Mouse (Mus musculus) natural killer cell, adult 2 months (primary cell): Measurements from ENCODE around the gene Abcd1.
"Not testable (repeated sequence)": the region's sequence is repeated elsewhere in the genome, so short reads cannot be mapped to it uniquely, and the experiment has no call there.

Experiments
- DNase-seq, 2 experiments: peaks; one replicate each; pipeline ENCODE4 v3.0.0; 2022; ENCODE audit warnings: low spot score in 2 of 2

Abcd1 gene

DNA sequence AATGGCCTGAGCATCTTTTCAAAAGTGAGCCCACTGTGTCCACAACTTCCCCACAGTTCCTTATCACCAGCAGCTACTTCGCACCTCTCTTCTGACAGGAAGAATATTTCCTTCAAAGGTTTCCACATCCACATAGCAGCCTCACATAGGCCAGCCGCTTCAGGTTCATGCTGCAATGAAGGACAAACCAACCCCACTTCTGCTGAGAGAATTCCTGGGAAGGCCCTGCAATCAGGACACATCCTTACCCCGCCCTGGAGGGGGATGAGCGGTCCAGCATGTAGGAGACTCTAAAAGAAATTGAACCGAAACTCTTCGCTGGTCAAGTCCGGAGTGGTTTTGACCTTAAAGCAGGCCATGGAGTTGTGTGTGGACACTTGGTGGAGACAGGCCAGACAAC is 23.4 kb downstream of the Abcd1 start:
- not testable (repeated sequence) for DNase-seq

DNA sequence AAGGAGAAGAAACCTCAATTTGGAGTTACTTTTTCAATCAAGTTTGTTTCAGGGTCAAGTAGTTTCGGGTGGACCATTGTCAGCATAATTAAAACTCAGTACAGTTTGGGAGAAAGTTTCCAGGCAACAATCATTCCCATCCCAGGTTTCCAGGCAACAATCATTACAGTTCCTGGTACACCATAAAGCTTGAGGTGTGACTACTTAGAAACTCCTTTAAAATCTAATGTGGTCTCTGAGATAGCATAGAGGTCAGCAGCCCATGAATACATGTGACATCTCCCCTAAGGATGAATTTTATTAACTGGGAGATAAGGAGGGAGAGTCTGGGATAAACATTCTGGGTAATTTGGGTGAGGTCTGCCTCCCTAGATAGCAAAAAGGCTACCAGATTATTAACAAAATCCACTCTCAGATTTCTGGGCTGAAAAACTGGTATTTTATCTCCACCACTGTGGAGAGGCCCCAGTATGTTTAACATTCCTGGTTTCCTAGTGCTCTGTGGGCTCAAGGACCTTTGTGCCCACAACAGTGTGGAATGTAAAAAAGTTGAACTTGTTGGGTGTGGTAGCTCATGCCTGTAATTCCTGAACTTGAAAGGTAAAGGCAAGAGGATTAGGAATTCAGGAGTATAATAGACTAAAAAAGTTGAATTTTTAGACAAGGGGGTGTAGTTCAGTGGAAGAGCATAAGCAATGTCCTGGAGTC is 28.5 kb downstream of the Abcd1 start:
- no peak for DNase-seq

DNA sequence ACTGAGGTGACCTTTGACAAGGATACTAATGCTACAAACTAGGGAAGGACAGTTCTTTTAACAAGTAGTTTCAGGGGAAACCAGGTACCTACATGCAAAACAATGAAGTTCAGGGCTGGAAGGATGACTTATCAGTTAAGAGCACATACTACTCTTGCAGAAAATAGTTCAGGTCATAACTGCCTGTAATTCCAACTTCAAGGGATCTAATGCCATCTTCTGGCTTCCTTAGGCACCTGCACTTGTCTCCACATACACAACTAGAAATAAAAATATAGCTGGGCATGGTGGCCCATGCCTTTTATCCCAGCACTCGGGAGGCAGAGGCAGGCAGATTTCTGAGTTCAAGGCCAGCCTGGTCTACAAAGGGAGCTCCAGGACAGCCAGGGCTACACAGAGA is 32.6 kb downstream of the Abcd1 start:
- no peak for DNase-seq

DNA sequence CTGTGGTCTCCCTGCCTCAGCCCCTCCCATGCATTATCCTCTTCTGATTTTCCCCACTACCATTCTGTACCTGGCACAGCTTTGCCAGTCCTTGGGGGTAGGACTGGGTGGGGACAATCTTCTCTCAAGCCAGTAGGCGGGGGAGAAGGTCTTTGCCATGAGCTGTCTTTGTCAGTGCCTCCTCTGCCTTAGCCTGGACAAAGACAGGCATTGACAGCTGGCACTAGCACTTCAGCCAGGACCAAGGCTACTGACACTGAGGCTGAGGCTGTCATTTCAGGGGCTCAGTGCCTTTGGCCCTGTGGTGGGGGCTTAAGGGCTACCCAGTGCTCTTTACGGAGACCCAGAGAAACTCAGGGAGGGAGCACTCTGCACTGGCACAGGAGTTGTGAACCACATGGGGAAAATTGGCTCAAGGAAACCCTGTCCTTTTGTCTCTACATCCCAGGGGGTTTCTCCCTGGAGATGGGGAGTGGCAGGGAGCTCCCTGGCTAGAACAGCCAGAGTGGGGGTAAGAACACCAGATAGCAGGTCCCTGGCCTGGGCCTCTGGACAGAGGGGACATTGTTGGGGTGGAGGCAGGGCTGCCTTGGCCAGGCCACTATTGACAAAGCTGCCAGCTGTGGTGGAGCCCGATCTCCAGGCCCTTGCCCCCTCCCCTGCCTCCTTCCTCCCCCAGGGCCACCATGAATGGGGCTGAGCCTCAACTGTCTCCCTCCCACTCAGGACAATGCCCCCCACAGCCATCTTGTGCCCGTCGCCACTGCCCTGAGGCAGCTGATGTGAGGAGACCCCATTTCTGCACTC is 40.1 kb downstream of the Abcd1 start, which contains the start of gene Plxnb3:
TSS of gene Plxnb3 (plus strand) at position 757 of the 807 bp plus-strand sequence.
- no peak for DNase-seq

DNA sequence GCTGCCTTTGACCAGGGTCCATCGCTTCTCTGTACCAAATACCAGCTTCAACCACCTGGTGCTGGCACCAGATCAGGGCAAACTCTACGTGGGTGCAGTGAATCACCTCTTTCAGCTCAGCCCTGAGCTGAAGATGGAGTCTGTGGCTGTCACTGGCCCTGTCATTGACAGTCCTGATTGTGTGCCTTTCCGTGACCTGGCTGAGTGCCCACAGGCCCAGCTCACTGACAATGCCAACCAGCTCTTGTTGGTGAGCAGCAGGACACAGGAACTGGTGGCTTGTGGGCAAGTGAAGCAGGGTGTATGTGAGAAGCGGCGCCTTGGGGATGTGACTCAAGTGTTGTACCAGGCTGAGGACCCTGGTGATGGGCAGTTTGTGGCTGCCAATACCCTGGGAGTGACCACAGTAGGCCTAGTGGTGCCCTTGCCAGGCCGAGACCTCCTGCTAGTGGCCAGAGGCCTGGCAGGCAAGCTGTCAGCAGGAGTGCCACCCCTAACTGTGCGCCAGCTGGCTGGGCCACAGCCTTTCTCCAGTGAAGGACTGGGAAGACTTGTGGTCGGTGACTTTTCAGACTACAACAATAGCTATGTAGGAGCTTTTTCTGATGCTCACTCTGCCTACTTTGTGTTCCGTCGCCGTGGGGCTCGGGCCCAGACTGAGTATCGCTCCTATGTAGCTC is 42.4 kb downstream of the Abcd1 start:
- DNase-seq: peak; percentile 20 to 59

DNA sequence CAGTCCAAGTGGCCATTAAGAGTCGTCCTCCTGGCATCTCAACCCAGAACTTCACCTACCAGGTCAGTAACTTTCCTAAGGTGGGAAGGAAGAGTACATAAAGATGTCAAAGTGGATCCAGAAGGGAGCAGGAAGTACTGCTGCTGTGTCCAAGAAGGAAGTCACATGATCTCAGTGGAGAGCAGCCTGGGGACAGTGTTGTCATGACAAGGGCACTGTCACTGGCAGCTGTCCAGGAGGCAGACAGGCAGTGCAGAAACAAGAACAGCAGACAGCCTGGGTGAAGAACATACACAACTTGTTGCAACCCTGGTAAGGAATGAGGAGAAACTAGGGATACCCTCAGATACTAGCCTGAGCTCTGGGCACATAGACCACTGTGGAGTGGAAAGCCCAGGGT is 48.9 kb downstream of the Abcd1 start:
- DNase-seq: peak in 1 of 2 experiments; percentile 12

DNA sequence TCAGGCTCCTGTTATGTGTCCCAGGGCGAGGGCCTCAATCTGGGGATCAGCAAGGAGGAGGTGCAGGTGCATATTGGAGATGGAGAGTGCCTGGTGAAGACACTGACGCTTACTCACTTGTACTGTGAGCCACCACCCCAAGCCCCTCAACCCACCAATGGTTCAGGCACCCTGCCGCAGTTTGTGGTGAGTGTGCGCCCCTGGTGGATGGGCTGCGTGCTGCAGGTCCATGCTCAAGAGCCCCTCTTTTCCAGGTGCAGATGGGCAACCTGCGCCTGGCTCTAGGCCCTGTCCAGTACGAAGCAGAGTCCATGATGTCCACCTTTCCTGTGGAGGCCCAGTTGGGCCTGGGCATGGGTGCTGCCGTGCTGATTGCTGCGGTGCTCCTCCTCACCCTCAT is 50.9 kb downstream of the Abcd1 start:
- DNase-seq: no peak

DNA sequence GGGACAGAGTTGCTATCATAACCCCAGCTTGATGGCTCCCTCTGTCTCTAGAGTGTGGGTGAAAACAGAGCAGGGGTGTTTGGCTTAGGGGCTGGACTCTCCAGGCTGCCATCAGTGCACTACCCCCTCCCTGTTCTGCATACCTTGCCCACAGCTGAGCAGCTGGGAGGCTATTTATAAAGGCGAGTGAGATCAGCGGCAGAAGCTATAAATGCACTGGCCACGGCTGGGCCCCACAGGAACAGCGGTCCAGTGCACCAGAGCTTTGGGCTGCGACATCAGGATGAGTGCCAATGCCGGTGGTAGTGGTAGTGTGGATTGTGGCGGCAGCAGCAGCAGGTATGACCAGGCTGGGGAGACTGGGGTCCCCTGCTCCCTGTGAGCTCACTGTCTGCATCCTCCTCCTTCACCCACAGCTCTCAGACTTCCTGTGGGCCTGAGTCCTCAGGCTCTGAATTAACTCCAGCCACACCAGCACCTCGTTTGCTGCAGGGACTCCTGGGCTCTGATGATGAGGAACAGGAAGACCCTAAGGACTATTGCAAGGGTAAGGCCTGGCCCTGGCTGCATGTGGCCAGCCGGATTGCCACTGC is 57.9 kb downstream of the Abcd1 start, which contains the start of gene Srpk3:
TSS of gene Srpk3 (plus strand) at position 238 of the 593 bp plus-strand sequence.
- DNase-seq: peak in 1 of 2 experiments; percentile 24

DNA sequence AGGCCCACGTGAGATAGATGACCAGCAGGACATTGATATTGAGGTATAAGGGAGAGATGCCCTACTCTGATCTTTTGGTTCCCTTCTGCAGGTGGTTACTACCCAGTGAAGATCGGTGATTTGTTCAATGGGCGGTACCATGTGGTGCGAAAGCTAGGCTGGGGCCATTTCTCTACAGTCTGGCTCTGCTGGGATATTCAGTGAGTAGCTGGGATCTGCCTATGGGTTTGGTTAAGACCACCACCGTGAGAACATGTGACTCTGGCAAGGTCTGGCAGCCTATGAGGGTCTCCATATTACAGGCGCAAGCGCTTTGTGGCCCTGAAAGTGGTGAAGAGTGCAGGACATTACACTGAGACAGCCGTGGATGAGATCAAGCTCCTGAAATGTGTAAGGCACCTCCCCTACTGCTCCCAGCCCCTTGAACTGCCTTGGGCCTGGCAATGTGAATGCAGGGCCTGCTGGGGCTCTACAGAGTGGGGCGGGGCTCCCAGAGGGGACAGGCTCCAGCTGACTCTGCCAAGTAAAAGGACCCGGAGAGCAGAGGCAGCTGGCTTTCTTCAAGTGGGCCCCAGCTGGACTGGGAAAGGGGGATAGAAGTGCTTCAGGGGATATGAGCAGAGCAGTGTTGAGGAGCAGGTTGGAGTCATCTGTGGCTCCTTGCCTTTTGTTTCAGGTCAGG is 58.5 kb downstream of the Abcd1 start:
- DNase-seq: no peak

DNA sequence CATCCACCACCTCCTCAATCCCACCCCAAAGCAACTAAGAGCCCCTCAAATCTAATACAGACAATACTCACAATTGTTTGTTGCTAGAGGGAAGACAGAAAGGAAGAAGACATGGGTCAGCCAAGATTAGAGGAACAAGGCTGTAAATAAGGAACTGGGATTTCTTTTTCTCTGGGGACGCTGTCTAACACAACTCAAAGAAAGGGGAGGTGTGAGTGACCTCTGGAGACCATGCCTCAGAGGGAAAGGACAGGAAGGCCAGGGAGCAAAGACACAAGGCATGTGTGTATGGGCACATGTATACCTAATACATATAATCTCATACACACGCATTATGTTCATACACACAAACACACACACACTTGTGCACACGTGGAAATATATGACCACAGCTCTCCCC is 65.8 kb downstream of the Abcd1 start:
- DNase-seq: no peak

DNA sequence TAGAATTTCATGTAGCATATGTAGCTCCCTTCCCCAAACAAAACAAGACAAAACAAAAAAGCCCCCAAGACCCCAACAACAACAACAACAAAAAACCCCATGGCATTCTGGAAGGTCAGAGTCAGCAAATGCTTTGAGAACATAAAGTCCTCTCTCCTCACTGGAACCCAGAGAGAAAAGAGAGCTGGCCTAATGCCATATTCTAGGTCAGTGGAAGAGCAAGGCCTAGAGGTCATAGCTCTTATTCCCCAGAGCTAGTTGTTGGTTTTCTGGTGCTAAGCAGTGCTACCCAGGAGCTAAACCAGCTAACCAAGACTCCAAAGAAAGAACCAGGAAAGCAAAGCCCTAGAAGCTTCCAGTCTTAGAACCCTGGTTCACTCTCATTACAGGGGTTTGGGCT is 69.3 kb downstream of the Abcd1 start:
- no peak for DNase-seq

DNA sequence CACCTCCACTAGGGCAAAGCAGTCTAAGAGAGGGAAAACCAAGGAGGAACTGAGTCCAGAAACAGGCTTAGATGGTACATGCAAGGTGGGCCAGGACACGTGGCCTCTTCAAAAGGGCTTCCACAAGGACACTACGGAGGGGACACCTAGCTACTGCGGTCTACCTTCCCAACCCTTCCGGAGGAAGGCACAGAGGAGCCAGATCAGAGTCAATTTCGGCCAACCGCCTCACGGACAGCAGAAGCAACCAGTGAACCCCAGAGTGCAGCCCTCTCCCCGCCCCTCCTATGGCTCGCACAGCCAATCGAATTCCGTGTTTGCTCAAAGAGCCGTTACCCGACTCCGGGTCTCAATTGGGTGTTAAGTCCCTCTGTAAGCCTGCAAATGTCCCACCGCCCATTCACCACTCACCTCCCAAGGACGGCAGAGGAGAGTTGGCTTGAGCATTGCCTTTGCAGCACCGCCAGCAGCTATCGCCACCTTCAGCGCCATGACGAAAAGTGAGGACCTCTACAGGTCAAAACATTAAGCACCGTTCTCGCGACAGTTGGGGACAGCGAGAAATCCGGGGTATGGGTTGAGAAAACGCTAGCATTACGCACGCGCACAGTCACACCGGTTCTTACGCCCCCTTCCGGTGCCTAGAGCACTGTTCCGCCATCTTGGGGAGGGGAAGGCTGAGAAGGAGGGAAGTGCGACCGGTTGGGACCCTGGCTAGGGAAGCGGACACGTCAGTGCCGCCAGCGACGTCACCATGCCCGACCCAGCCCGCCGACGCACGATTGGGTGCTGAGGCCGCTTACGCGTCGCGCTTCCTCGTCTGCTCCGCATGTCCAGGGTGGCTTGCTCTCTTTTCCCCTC is 70.2 kb downstream of the Abcd1 start, which contains the start of the genes Idh3g and Ssr4:
TSS of gene Idh3g (minus strand) at position 534 of the 861 bp plus-strand sequence.
TSS of gene Ssr4 (plus strand) at position 665 of the 861 bp plus-strand sequence.
- peak; percentile 94 to 95 for DNase-seq

DNA sequence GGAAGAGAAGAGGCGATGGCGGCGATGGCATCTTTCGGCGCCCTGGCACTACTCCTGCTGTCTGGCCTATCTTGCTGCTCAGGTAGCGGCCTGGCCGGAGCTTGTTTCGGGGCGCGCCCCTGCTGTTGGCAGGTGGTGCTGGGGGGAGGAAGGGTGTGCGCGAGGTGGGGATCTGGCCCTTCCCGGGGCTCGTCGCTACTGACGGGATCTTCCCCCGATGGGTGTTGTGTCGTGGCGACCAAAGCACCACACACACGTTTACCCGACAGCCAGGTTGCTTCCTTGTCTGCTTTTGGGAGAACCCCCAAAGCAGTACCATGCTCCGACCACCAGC is 70.8 kb downstream of the Abcd1 start:
- DNase-seq: no peak
